Mouse (Mus musculus) heart, postnatal 0 days (tissue): ENCODE data around the gene Xpnpep1.

ENCODE experiments used
- CTCF ChIP-seq: IDR thresholded peaks from 2 replicates; pipeline ENCODE4 v1.5.1; 2016; ENCODE audit warnings: antibody characterized with exemption, control low read depth, low read depth
- EP300 ChIP-seq: IDR thresholded peaks from 2 replicates; pipeline ENCODE4 v1.6.1; 2016; ENCODE audit warnings: antibody characterized with exemption, low read depth

DNA sequence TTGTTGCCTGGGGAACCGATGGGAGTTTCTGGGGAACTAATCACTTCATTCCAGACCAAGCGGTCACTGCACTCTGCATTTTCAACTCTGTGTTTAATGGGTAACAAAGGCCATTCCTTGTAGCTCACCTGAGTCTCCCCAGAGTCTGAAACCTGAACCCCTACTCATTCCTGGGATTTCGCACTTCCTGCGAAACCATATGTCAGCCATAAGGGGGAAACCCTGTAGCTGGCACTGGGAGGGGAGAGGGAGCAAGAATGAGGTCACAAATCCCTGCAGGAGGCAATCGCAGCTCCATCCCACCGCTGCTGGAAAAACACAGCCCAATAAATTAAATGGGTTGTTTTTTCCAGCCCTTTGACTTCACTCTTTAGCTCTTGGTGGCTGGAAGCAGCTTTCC lies 40.9 kb upstream of the Xpnpep1 start:
- TF ChIP-seq CTCF (no peak), EP300 (no peak)
